Mouse (Mus musculus) urinary bladder, postnatal 10 days (tissue): ENCODE measurements around the gene Gm10188.

Experiments
- DNase-seq: peaks from one replicate; pipeline ENCODE4 v3.0.0; 2022; ENCODE audit warnings: low spot score

Gm10188 gene

GRCm38 (mm10) chr1:132229667-132230066 is at the start of gene Gm10188:
Gene Gm10188, minus strand, starts transcription at chr1:132229767.
- DNase-seq: no peak

- no peak for DNase-seq
Measured at GRCm38 (mm10) chr1:132277124-132277523, 47.6 kb upstream of the Gm10188 start.

GRCm38 (mm10) chr1:132276694-132277093 is 47.1 kb upstream of the Gm10188 start:
- no peak for DNase-seq

DNA sequence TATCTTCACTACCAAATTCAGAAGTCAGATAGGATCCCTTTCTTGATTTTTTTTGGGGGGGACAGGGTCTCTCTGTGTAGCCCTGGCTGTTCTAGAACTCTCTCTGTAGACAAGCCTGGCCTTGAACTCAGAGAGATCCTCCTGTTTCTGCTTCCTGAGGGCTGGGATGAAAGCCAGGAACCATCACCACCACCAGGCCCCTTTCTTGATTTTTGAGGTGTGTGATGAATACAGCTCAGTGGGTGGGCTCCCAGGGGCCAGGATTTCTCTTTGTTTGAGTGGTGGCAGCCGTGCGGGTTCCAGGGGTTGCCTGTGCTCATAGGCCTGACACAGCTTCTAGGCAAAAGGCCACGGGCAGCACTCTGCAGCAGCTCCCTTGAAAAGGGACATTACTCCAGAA is 41.7 kb upstream of the Gm10188 start:
- no peak for DNase-seq

DNA sequence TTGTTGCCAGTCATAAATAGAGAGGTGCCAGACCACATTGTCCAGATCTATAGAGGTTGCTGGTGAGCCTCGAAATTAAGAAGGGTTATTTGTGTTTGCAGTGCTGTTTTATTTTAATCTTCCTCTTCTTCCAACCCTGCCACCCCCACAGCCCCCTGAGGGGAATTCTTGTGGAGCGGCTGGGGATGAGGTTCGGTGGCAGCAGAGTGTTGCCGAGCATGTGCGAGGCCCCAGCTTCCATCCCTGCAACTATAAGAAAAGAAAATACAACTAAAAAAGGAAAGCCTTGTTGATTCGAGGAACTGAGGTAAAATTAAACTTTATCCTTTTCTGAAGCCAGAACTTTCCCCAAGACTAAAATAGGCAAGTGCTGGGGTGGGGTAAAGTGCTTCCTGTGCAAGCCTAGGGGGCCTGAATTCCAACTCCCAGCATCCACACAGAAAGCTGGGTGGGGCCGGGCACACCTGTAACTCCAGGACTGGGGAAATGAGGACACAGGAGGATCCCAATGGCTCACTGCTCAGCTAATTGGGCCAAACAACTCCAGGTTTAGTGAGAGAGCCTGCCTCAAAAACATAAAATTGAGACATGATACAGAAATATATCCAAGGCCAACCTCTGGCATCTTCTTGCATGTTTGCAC is 39.0 kb upstream of the Gm10188 start:
- no peak for DNase-seq

DNA sequence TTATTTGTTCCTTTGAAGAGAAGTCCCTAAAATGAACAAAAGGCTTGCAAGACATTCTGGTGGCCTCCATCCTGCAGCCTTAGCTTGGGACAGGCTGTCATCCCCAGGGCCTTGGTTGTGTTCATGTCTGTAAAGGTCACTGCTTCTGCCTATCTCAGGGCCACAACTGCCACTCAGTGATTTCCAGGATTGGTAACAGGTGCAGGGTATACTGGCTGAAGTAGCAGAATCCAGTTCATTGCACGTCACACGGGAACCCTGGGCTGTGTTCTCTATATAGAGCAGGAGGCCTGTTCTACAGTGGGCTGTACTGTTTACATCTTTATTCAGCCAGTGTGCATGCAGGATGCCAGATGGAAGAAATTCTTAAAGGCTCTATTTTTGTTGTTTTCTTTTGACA is 38.4 kb upstream of the Gm10188 start:
- DNase-seq: no peak

DNA sequence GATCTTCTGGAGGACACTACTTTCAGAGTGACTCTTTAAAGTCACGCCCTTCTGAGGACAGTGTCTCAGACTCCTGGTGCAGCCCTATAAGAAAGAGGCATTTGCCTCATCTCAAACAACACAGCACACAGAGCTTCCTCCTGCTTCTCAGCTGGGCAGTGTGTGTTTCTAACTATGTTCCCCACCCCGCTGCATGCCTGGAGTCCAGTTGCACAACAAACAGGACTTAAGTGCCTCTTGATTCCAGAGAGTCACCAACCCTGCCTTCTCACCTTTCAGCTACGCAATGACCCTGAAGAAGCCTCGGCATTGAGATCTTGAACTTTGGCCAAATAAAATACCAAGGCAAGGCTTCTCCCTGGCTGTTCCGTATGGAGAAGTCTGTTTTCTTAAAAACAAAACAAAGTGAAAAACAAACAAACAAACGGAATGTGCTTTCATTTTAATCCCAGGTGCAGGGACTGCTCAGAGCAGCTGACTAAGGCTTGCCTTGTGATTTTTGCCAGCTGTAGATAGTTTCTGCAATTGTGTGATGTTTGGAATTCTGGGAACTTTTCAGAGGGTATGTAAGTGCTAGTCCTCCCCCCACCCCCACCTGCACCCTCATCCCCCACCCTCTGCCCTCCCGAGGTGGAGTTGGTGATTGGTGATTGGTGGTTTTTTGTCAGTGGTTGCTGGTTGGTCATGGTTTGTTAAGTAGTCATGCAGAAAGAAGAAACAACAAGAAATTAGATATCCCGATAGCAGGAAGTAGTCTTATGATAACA is 37.4 kb upstream of the Gm10188 start:
- no peak for DNase-seq

- no peak for DNase-seq
Measured at GRCm38 (mm10) chr1:132265936-132266335, 36.4 kb upstream of the Gm10188 start.

- DNase-seq: no peak
Measured at GRCm38 (mm10) chr1:132265211-132265859, 35.8 kb upstream of the Gm10188 start.

DNA sequence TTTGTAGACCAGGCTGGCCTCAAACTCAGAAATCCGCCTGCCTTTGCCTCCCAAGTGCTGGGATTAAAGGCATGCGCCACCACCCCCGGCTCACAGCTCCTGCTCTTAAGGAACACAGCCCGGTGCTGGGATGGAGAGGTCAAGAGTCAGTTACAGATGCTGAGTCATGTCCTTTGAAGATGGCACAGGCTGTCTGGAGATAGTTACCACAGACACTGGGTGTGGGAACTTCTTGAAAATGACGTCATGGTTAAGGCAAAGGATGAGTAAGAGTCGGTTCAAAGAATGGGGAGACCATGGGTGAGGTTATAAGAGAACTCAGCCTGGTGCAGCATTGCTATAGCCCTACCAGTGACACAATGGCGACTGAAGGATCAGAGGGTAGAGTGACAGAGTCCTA is 35.0 kb upstream of the Gm10188 start:
- no peak for DNase-seq

- DNase-seq: no peak
Measured at GRCm38 (mm10) chr1:132263618-132264017, 34.1 kb upstream of the Gm10188 start.

DNA sequence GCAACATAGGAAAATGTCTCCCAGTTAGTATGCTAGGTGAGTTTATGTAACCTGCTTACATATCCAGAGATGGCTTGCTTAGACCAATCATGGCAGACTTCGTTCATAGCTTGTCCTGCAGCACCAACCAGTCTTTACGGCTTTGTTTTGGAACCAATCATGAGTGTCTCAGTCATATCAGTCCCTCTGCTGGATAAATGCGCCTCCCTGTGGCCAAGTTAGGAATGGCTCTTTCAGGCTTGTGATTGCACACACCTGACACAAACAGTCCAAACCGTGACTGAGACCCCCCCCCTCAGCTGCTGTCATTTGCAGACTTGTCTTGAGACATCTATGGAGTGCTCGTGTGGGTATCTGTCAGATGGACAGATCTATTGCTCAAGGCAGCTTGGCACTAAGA is 31.5 kb upstream of the Gm10188 start:
- DNase-seq: no peak

GRCm38 (mm10) chr1:132260331-132260730 is 30.8 kb upstream of the Gm10188 start:
- DNase-seq: no peak

DNA sequence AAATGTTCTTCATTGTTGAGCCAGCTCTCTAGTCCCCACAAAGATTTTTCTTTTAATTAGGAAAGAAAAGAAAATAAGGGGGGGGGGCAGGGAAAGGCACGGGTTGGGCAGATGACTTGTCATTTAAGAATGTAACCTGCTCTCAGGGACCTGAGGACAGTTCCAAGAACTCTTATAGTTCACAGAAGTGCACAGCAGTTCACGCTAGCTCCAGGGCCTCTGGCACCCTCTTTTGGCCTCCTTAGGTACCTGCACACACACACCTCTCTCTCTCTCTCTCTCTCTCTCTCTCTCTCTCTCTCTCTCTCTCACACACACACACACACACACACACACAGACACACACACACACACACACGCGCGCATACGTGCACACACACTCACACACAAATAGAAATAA is 24.9 kb upstream of the Gm10188 start:
- no peak for DNase-seq

GRCm38 (mm10) chr1:132246641-132247040 is 17.1 kb upstream of the Gm10188 start:
- no peak for DNase-seq

- no peak for DNase-seq
Measured at GRCm38 (mm10) chr1:132246137-132246536, 16.6 kb upstream of the Gm10188 start.

DNA sequence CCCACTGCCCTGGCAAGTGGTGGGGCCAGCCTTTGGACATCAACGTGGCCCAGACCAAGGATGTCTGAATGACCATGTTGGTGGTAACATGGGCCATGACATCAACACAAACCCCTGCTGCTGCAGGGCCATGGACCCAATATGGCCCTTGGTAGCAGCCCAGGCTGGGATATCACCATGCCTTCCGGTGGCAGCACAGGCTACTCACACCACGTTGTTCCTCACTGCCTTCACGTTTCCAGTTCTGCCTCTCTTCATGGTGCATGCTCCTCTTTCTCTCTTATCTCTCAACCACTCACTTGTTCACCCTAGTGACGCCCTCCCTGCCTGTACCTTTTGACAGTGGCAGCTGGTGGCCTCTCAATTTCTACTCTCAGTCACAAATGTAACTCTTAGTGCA is 15.4 kb upstream of the Gm10188 start:
- DNase-seq: no peak

GRCm38 (mm10) chr1:132237585-132238159 is 8.1 kb upstream of the Gm10188 start:
- no peak for DNase-seq

GRCm38 (mm10) chr1:132234757-132235273 is 5.2 kb upstream of the Gm10188 start:
- DNase-seq: no peak

- DNase-seq: no peak
Measured at GRCm38 (mm10) chr1:132233566-132233965, 4.0 kb upstream of the Gm10188 start.

DNA sequence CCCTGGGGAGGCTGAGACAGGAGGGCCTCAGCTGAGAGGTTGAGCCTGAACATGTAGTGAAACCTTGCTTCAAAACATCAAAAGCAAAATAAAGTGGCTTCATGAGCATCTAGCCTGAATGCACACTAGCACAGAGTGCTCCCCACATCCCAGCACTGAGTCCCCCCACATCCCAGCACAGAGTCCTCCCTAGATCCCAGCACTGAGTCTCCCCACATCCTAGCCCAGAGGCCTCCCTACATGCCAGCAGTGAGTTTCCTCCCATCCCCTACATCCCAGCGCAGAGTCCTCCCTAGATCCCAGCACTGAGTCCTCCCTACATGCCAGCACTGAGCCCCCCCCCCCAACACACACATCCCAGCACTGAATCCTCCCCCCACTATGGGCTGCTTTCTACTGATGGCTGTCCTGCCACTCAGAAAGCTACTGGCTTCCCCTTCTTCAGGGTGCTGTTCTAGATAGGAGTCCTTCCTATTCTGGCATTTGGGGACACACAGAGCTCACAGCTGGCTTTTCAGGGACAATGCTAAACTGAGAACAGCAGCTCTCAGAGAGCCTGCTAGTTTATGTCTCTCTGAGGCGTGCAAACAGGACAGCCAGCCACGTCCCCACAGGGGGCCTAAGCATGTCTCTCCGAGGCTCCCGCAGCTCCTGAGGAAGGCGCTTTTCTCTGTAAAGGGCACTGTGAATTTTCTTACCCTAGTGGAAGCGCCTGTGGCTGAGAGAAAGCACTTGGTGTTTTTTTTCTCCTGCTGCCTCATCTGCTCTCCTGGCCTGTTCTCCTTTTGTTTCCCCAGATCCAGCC is 2.1 kb upstream of the Gm10188 start:
- no peak for DNase-seq
